Mouse (Mus musculus): Measurements from ENCODE around the gene Cacna2d3. TPM values are rescaled to one million over a fixed set of nuclear protein-coding genes. Genes with fewer than 3 reads are reported as not detected.

Cacna2d3 gene
- total and polyA plus RNA-seq, 2 experiments from 2014 or later = 0.19 TPM; not detected in 1

DNA sequence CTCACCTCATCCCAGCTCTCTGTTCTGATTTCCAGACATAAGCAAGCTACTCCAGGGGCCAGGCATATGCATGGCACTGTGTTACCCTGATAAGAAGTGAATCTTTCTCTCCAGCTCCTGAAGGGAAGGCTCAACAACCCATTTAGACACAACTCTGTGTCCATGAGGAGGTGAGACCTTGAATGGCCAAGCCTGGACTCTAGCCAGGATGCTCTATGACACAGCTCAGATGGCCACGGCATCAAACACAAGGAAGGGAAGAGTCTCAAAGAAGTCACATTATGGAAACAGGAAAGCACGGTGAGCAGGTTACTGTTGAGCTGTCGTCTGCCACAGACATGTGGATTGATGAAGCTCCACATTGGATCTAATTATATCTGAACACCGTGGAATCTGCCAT lies 128.8 kb downstream of the Cacna2d3 start:
- H3K4me2 ChIP-seq (ENCODE audit: low read depth, low read length) = no peak overlapping the region
- ATAC-seq (ENCODE audit: insufficient read depth, low read depth) (no peak), DNase-seq (ENCODE audit: low spot score) (no peak)
- H3K4me3 ChIP-seq (ENCODE audit: low read depth, low read length) = no peak overlapping the region
- no peaks in the 10 kb centered on the region for H3K9me3 ChIP-seq (replicated peaks; ENCODE audit: control insufficient read depth, low read length)
- no peak overlapping the region for H3K27ac ChIP-seq (ENCODE audit: low read depth)
- WGBS = 75% methylated on average over 4 of the region's 4 CpGs
- no peaks in the 10 kb centered on the region for H3K4me1 ChIP-seq (ENCODE audit: control insufficient read depth, insufficient read depth)
- H3K27me3 ChIP-seq (ENCODE audit: control insufficient read depth, insufficient read depth, low read length) = no peaks in the 10 kb centered on the region
- no peaks in the 10 kb centered on the region for H3K36me3 ChIP-seq (replicated peaks; ENCODE audit: control insufficient read depth, insufficient read depth, low read length)
- TF ChIP-seq CTCF (IDR thresholded peaks at IDR 0.05; ENCODE audit: low read depth) (no peak), EP300 (IDR thresholded peaks at IDR 0.05; ENCODE audit: low read depth) (no peak)
- H3K9ac ChIP-seq (replicated peaks; ENCODE audit: low read depth, low read length) = no peak overlapping the region

GRCm38 (mm10) chr14:29589628-29590027 lies 132.0 kb downstream of the Cacna2d3 start:
- H3K27me3 ChIP-seq (ENCODE audit: control insufficient read depth, insufficient read depth, low read length) = no peaks in the 10 kb centered on the region
- no peaks in the 10 kb centered on the region for H3K9me3 ChIP-seq (replicated peaks; ENCODE audit: control insufficient read depth, low read length)
- DNase-seq (ENCODE audit: low spot score) (no peak), ATAC-seq (ENCODE audit: insufficient read depth, low read depth) (no peak)
- no peaks in the 10 kb centered on the region for H3K36me3 ChIP-seq (replicated peaks; ENCODE audit: control insufficient read depth, insufficient read depth, low read length)
- no peak overlapping the region for H3K27ac ChIP-seq (ENCODE audit: low read depth)
- TF ChIP-seq EP300 (IDR thresholded peaks at IDR 0.05; ENCODE audit: low read depth) = no peak
- no peak for TF ChIP-seq CTCF (IDR thresholded peaks at IDR 0.05; ENCODE audit: low read depth)
- no peaks in the 10 kb centered on the region for H3K4me1 ChIP-seq (ENCODE audit: control insufficient read depth, insufficient read depth)
- WGBS = 82% methylated on average over 9 of the region's 9 CpGs
- no peak overlapping the region for H3K4me3 ChIP-seq (ENCODE audit: low read depth, low read length)
- H3K4me2 ChIP-seq (ENCODE audit: low read depth, low read length) = no peak overlapping the region
- no peak overlapping the region for H3K9ac ChIP-seq (replicated peaks; ENCODE audit: low read depth, low read length)

- DNase-seq (ENCODE audit: low spot score) (no peak), ATAC-seq (ENCODE audit: insufficient read depth, low read depth) (no peak)
- H3K9me3 ChIP-seq (replicated peaks; ENCODE audit: control insufficient read depth, low read length) = no peaks in the 10 kb centered on the region
- H3K4me1 ChIP-seq (ENCODE audit: control insufficient read depth, insufficient read depth) = no peaks in the 10 kb centered on the region
- WGBS = 58% methylated on average over 2 of the region's 2 CpGs
- H3K4me2 ChIP-seq (ENCODE audit: low read depth, low read length) = no peak overlapping the region
- H3K4me3 ChIP-seq (ENCODE audit: low read depth, low read length) = no peak overlapping the region
- H3K9ac ChIP-seq (replicated peaks; ENCODE audit: low read depth, low read length) = no peak overlapping the region
- H3K27ac ChIP-seq (ENCODE audit: low read depth) = no peak overlapping the region
- H3K27me3 ChIP-seq (ENCODE audit: control insufficient read depth, insufficient read depth, low read length) = no peaks in the 10 kb centered on the region
- H3K36me3 ChIP-seq (replicated peaks; ENCODE audit: control insufficient read depth, insufficient read depth, low read length) = no peaks in the 10 kb centered on the region
- TF ChIP-seq EP300 (IDR thresholded peaks at IDR 0.05; ENCODE audit: low read depth) (no peak), CTCF (IDR thresholded peaks at IDR 0.05; ENCODE audit: low read depth) (no peak)
Observed at GRCm38 (mm10) chr14:29581961-29582360, 139.7 kb downstream of the Cacna2d3 start.

- Histone ChIP-seq H3K27me3 (ENCODE audit: control insufficient read depth, insufficient read depth, low read length) (no peaks in the 10 kb centered on the region), H3K27ac (ENCODE audit: low read depth) (no peak overlapping the region), H3K4me3 (ENCODE audit: low read depth, low read length) (no peak overlapping the region), H3K9me3 (replicated peaks; ENCODE audit: control insufficient read depth, low read length) (no peaks in the 10 kb centered on the region), H3K9ac (replicated peaks; ENCODE audit: low read depth, low read length) (no peak overlapping the region), H3K4me2 (ENCODE audit: low read depth, low read length) (no peak overlapping the region), H3K36me3 (replicated peaks; ENCODE audit: control insufficient read depth, insufficient read depth, low read length) (no peaks in the 10 kb centered on the region), H3K4me1 (ENCODE audit: control insufficient read depth, insufficient read depth) (no peaks in the 10 kb centered on the region)
- DNase-seq (ENCODE audit: low spot score) (no peak), ATAC-seq (ENCODE audit: insufficient read depth, low read depth) (no peak)
- no peak for TF ChIP-seq CTCF (IDR thresholded peaks at IDR 0.05; ENCODE audit: low read depth)
- no peak for TF ChIP-seq EP300 (IDR thresholded peaks at IDR 0.05; ENCODE audit: low read depth)
- 47% methylated on average over 1 of the region's 1 CpGs for WGBS
Observed at GRCm38 (mm10) chr14:29577786-29578185, 143.9 kb downstream of the Cacna2d3 start.

DNA sequence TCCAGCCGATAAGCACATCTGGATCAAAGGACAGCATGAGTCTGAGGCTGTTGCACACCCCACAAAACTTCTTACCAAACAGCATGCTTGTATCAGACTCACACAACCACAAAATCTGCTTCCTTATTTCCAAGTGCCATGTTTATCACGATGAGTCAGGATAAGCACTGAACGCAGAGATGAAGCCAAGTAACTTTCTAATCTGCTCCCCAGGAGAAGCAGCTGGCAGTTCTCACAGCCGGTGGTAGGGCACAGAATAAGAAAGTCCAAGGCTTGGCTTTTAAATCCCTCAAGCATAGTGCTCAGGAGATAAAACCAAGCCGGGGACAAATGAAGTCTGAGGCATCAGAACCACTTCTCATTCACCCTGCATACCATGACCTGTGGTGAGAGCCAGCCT lies 146.1 kb downstream of the Cacna2d3 start:
- Histone ChIP-seq H3K4me2 (ENCODE audit: low read depth, low read length) (no peak overlapping the region), H3K27me3 (ENCODE audit: control insufficient read depth, insufficient read depth, low read length) (no peaks in the 10 kb centered on the region), H3K4me3 (ENCODE audit: low read depth, low read length) (no peak overlapping the region), H3K36me3 (replicated peaks; ENCODE audit: control insufficient read depth, insufficient read depth, low read length) (no peaks in the 10 kb centered on the region), H3K4me1 (ENCODE audit: control insufficient read depth, insufficient read depth) (no peaks in the 10 kb centered on the region), H3K9me3 (replicated peaks; ENCODE audit: control insufficient read depth, low read length) (no peaks in the 10 kb centered on the region), H3K9ac (replicated peaks; ENCODE audit: low read depth, low read length) (no peak overlapping the region), H3K27ac (ENCODE audit: low read depth) (no peak overlapping the region)
- TF ChIP-seq EP300 (IDR thresholded peaks at IDR 0.05; ENCODE audit: low read depth) = no peak
- no peak for TF ChIP-seq CTCF (IDR thresholded peaks at IDR 0.05; ENCODE audit: low read depth)
- DNase-seq (ENCODE audit: low spot score) = no peak
- ATAC-seq (ENCODE audit: insufficient read depth, low read depth) = no peak
- 34% methylated on average over 5 of the region's 5 CpGs for WGBS

DNA sequence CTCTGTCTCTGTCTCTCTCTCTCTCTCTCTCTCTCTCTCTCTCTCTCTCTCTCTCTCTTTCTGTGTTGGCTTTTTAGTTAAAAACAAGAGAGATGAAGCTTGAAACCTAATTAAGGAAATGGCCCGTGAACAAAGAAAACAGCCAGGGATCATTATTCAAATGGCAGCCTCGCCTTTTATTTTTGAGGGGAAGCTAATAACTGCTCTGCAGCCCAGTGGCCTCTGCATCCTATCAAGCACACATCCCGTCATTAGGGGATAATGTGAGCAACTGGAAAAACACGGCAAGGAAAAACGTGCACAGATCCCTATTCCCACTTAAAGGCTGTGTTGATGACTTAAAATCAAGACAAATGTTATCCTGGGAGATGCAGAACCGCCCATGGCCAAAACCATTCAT lies 159.0 kb downstream of the Cacna2d3 start:
- no peak for DNase-seq (ENCODE audit: low spot score)
- Histone ChIP-seq H3K27ac (ENCODE audit: low read depth) (no peak overlapping the region), H3K27me3 (ENCODE audit: control insufficient read depth, insufficient read depth, low read length) (no peaks in the 10 kb centered on the region), H3K9me3 (replicated peaks; ENCODE audit: control insufficient read depth, low read length) (no peaks in the 10 kb centered on the region), H3K4me1 (ENCODE audit: control insufficient read depth, insufficient read depth) (no peaks in the 10 kb centered on the region), H3K9ac (replicated peaks; ENCODE audit: low read depth, low read length) (no peak overlapping the region), H3K36me3 (replicated peaks; ENCODE audit: control insufficient read depth, insufficient read depth, low read length) (no peaks in the 10 kb centered on the region), H3K4me3 (ENCODE audit: low read depth, low read length) (no peak overlapping the region), H3K4me2 (ENCODE audit: low read depth, low read length) (no peak overlapping the region)
- TF ChIP-seq EP300 (IDR thresholded peaks at IDR 0.05; ENCODE audit: low read depth) = no peak
- no peak for TF ChIP-seq CTCF (IDR thresholded peaks at IDR 0.05; ENCODE audit: low read depth)
- WGBS = 49% methylated on average over 6 of the region's 6 CpGs
- no peak for ATAC-seq (ENCODE audit: insufficient read depth, low read depth)

Measured in heart, postnatal 0 days (tissue).